Comparison of ENCODE assay signal across 8 mouse cellular contexts in genomic region chr2:105676080-105676908, GRCm38 (mm10). TPM values are rescaled to one million over a fixed set of nuclear protein-coding genes. Genes with fewer than 3 reads are reported as not detected.
DNase-seq lines count a peak whose midpoint lies in the region; ATAC-seq and TF ChIP-seq lines count a peak whose summit lies in the region.

No protein-coding gene starts in this region.

- H3K9ac ChIP-seq in lung, embryonic 16.5 days (ENCODE audit: low read length): peak overlapping the region; percentile 20
- peak overlapping the region; percentile 64 for H3K9ac ChIP-seq in forebrain, embryonic 16.5 days (replicated peaks; ENCODE audit: low read depth, low read length)
- H3K9ac ChIP-seq in limb, embryonic 12.5 days (replicated peaks): peak overlapping the region; percentile 50; the same call in 1 of the 2 replicates

- H3K4me3 ChIP-seq in lung, embryonic 16.5 days (ENCODE audit: low read length): peak overlapping the region; percentile 38
- H3K4me3 ChIP-seq in forebrain, embryonic 16.5 days (replicated peaks; ENCODE audit: low read length): peak overlapping the region; percentile 46
- H3K4me3 ChIP-seq in limb, embryonic 12.5 days (replicated peaks): peak overlapping the region; percentile 39
- H3K4me3 ChIP-seq in olfactory bulb, adult 2 months (ENCODE audit: insufficient read depth, low read depth, low read length): peak overlapping the region; percentile 64

- peak overlapping the region; percentile 51 for H3K4me2 ChIP-seq in lung, embryonic 16.5 days (ENCODE audit: low read depth, low read length)
- peak overlapping the region; percentile 70 for H3K4me2 ChIP-seq in forebrain, embryonic 16.5 days (ENCODE audit: low read length)
- peak overlapping the region; percentile 66 for H3K4me2 ChIP-seq in limb, embryonic 12.5 days

- peaks cover 12% of the 10 kb centered on the region for H3K4me1 ChIP-seq in lung, embryonic 16.5 days (replicated peaks; ENCODE audit: control insufficient read depth, insufficient read depth, low read length)
- peaks cover 46% of the 10 kb centered on the region for H3K4me1 ChIP-seq in forebrain, embryonic 16.5 days (replicated peaks; ENCODE audit: control insufficient read depth, insufficient read depth, low read length)
- peaks cover 36% of the 10 kb centered on the region for H3K4me1 ChIP-seq in limb, embryonic 12.5 days (replicated peaks)
- peaks cover 29% of the 10 kb centered on the region for H3K4me1 ChIP-seq in olfactory bulb, adult 2 months (ENCODE audit: control insufficient read depth, insufficient read depth, low read length)

- WGBS in lung, embryonic 16.5 days: under 1% methylated on average over 65 of the region's 77 CpGs
- WGBS in forebrain, embryonic 16.5 days: under 1% methylated on average over 73 of the region's 77 CpGs
- WGBS in limb, embryonic 12.5 days: under 1% methylated on average over 77 of the region's 77 CpGs
- WGBS in olfactory bulb, adult 2 months: under 1% methylated on average over 77 of the region's 77 CpGs

- TF ChIP-seq CTCF in olfactory bulb, adult 2 months (IDR thresholded peaks at IDR 0.05; ENCODE audit: insufficient read depth, low read depth, low read length): no peak

- H3K27me3 ChIP-seq in lung, embryonic 16.5 days (ENCODE audit: control insufficient read depth, insufficient read depth, low read depth, low read length): peaks cover 97% of the 10 kb centered on the region
- peaks cover 19% of the 10 kb centered on the region for H3K27me3 ChIP-seq in forebrain, embryonic 16.5 days (replicated peaks; ENCODE audit: control insufficient read depth, insufficient read depth, low read length)
- H3K27me3 ChIP-seq in limb, embryonic 12.5 days: peaks cover 99% of the 10 kb centered on the region

- H3K9me3 ChIP-seq in lung, embryonic 16.5 days (ENCODE audit: control insufficient read depth, low read length): no peaks in the 10 kb centered on the region
- H3K9me3 ChIP-seq in forebrain, embryonic 16.5 days (ENCODE audit: control insufficient read depth, low read length): no peaks in the 10 kb centered on the region
- no peaks in the 10 kb centered on the region for H3K9me3 ChIP-seq in limb, embryonic 12.5 days

- no peaks in the 10 kb centered on the region for H3K36me3 ChIP-seq in lung, embryonic 16.5 days (ENCODE audit: control insufficient read depth, insufficient read depth, low read length)
- H3K36me3 ChIP-seq in forebrain, embryonic 16.5 days (ENCODE audit: control insufficient read depth, insufficient read depth): no peaks in the 10 kb centered on the region
- H3K36me3 ChIP-seq in limb, embryonic 12.5 days: no peaks in the 10 kb centered on the region

- DNase-seq in lung, postnatal 36 days: no peak
- DNase-seq in cerebellum, adult 9-10 months: peak; percentile 58
- no peak for DNase-seq in left cerebral cortex, adult 9 months (ENCODE audit: low spot score in 2 of 2)
- DNase-seq in right cerebral cortex, adult 2 months (ENCODE audit: low spot score in 2 of 2): no peak

- no peak overlapping the region for H3K27ac ChIP-seq in lung, embryonic 16.5 days (ENCODE audit: low read length)
- peak overlapping the region; percentile 81 for H3K27ac ChIP-seq in forebrain, embryonic 16.5 days (ENCODE audit: low read length)
- H3K27ac ChIP-seq in limb, embryonic 12.5 days: no peak overlapping the region
- peak overlapping the region; percentile 87 for H3K27ac ChIP-seq in olfactory bulb, adult 2 months (ENCODE audit: insufficient read depth, low read depth, low read length)

- peak; percentile 45 for ATAC-seq in lung, embryonic 16.5 days (ENCODE audit: low read depth)
- ATAC-seq in forebrain, embryonic 16.5 days: no peak
- ATAC-seq in limb, embryonic 12.5 days (ENCODE audit: insufficient number of reproducible peaks, insufficient read depth, low FRiP score, low TSS enrichment, low read depth): no peak

- no peak for TF ChIP-seq POLR2A in olfactory bulb, adult 2 months (IDR thresholded peaks at IDR 0.05; ENCODE audit: insufficient read depth, low read depth, low read length)

RNA-seq across cellular contexts. Expression of gene Pax6, which starts 7.6 kb away (rescaled TPM):
- polyA plus RNA-seq in lung, embryonic 16.5 days (2015; fragmentation: Nextera tagmentation; extraction: Ambion mirVana): 0.16 TPM in 1 of 2 replicates, not detected in the other
- polyA plus RNA-seq in forebrain, embryonic 16.5 days (2015; fragmentation: Nextera tagmentation; extraction: Ambion mirVana): 39.9 and 42.2 TPM in 2 replicates
- 0.49 TPM in 1 of 2 replicates, not detected in the other for polyA plus RNA-seq in limb, embryonic 12.5 days (2016; fragmentation: Nextera tagmentation; extraction: Ambion mirVana)
- polyA plus RNA-seq in olfactory bulb, adult 2 months (2012; ENCODE audit: insufficient read depth, insufficient read length, low replicate concordance, missing spikeins): not detected in 2 replicates

Comparison
In these comparisons a context has a peak if more than half of its experiments do, and no peak if none do; other contexts are left out.
1. H3K27ac ChIP-seq: peak in forebrain, embryonic 16.5 days (single experiment) and olfactory bulb, adult 2 months (single experiment); none in lung, embryonic 16.5 days (single experiment) and limb, embryonic 12.5 days (single experiment).
2. Peak in every context shown above with its lines, with median percentiles within 50 percentile points of each other: H3K4me2 ChIP-seq, H3K4me3 ChIP-seq and H3K9ac ChIP-seq.